Mouse (Mus musculus) lung, adult 2 months (tissue): ENCODE measurements at regions not wholly inside any gene's neighbourhood (a gene's known extent, or its start where the extent isn't known, plus 50 kb on each side); places are given as distances from the start of the nearest gene placed in this dataset.

Source experiments
- CTCF ChIP-seq: fragments of 200-500 bp; IDR thresholded peaks from 2 replicates; pipeline ENCODE4 v1.5.1; 2011; ENCODE audit warnings: mild to moderate bottlenecking, low read length, control low read depth; ENCODE audit not compliant: insufficient read depth
- POLR2A ChIP-seq: fragments of 200-500 bp; IDR thresholded peaks from 2 replicates; pipeline ENCODE4 v1.6.1; 2011; ENCODE audit warnings: low read depth, mild to moderate bottlenecking, control low read depth, low read length, borderline replicate concordance; ENCODE audit errors: extremely low read depth

- TF ChIP-seq POLR2A (no peak), CTCF (no peak)
These were observed 265.0 kb downstream of the Lmbrd1 start for GRCm38 (mm10) chr1:24943451-24943850.
